Mouse (Mus musculus): Measurements from ENCODE around the gene Nol9. TPM values are rescaled to one million over a fixed set of nuclear protein-coding genes. Genes with fewer than 3 reads are reported as not detected.

The Nol9 gene
- polyA plus RNA-seq, 1 experiment: 28.8 TPM

GRCm38 (mm10) chr4:152011171-152011760 lies 27.9 kb upstream of the Nol9 start:
- DNase-seq (ENCODE audit: low read depth): no peak
- TF ChIP-seq CTCF (IDR thresholded peaks at IDR 0.05; ENCODE audit: borderline replicate concordance, extremely low read depth, insufficient read depth, insufficient read length) (no peak), POLR2A (IDR thresholded peaks at IDR 0.05; ENCODE audit: borderline replicate concordance, extremely low read depth, insufficient read depth, insufficient read length, poor library complexity, severe bottlenecking) (no peak)

GRCm38 (mm10) chr4:152012109-152012508 lies 27.0 kb upstream of the Nol9 start:
- no peak for DNase-seq (ENCODE audit: low read depth)
- TF ChIP-seq CTCF (IDR thresholded peaks at IDR 0.05; ENCODE audit: borderline replicate concordance, extremely low read depth, insufficient read depth, insufficient read length) (no peak), POLR2A (IDR thresholded peaks at IDR 0.05; ENCODE audit: borderline replicate concordance, extremely low read depth, insufficient read depth, insufficient read length, poor library complexity, severe bottlenecking) (no peak)

- DNase-seq (ENCODE audit: low read depth): no peak
- no peak for TF ChIP-seq POLR2A (IDR thresholded peaks at IDR 0.05; ENCODE audit: borderline replicate concordance, extremely low read depth, insufficient read depth, insufficient read length, poor library complexity, severe bottlenecking)
- no peak for TF ChIP-seq CTCF (IDR thresholded peaks at IDR 0.05; ENCODE audit: borderline replicate concordance, extremely low read depth, insufficient read depth, insufficient read length)
Observed at GRCm38 (mm10) chr4:152013036-152013813, 25.9 kb upstream of the Nol9 start.

- DNase-seq (ENCODE audit: low read depth): no peak
- TF ChIP-seq POLR2A (IDR thresholded peaks at IDR 0.05; ENCODE audit: borderline replicate concordance, extremely low read depth, insufficient read depth, insufficient read length, poor library complexity, severe bottlenecking): no peak
- no peak for TF ChIP-seq CTCF (IDR thresholded peaks at IDR 0.05; ENCODE audit: borderline replicate concordance, extremely low read depth, insufficient read depth, insufficient read length)
Observed at GRCm38 (mm10) chr4:152019073-152019472, 20.0 kb upstream of the Nol9 start.

DNA sequence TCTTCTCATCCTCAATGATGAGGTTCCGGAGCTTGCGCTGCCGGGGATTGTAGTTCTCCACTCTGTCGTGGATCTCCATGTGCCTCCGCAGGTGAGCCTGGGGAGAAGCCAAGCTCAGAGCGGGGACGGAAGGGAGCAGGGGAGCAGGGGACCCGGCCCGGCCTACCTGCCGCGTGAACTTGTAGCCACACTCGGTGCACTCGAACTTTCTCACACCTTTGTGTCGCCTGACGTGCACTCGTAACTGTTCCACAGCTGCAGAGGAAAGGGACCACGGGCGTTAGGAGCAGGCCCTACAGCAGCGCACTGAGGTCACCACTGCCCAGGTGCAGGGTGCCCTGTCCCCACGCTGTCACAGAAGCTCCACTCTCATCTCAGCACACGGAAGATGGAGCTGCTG lies 19.1 kb upstream of the Nol9 start:
- no peak for DNase-seq (ENCODE audit: low read depth)
- no peak for TF ChIP-seq POLR2A (IDR thresholded peaks at IDR 0.05; ENCODE audit: borderline replicate concordance, extremely low read depth, insufficient read depth, insufficient read length, poor library complexity, severe bottlenecking)
- no peak for TF ChIP-seq CTCF (IDR thresholded peaks at IDR 0.05; ENCODE audit: borderline replicate concordance, extremely low read depth, insufficient read depth, insufficient read length)

DNA sequence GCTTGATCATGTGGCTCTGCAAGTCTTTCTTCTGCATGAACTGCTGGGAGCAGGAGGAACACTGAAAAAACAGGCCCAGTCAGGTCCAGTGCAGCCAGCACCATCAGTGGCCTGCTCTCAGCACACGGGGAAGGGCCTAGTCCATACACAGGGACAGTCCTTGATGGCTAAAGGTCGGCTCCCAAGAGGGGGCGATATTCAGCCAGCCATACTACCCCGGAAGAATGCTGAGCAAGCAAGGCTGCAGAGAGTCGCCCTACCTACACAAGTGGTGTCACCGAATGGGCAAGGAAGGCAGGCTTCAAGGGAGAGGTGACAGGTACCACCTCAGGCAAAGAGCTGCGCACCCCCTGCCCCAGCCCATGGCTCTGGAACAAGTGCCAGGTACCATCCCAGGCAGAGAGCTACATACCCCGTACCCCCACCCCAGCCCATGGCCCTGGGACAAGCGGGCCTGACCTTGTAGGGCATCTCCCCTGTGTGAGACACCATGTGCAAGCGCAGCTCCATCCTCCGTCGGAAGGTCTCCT lies 17.5 kb upstream of the Nol9 start:
- no peak for TF ChIP-seq POLR2A (IDR thresholded peaks at IDR 0.05; ENCODE audit: borderline replicate concordance, extremely low read depth, insufficient read depth, insufficient read length, poor library complexity, severe bottlenecking)
- no peak for TF ChIP-seq CTCF (IDR thresholded peaks at IDR 0.05; ENCODE audit: borderline replicate concordance, extremely low read depth, insufficient read depth, insufficient read length)

GRCm38 (mm10) chr4:152022506-152022905 lies 16.6 kb upstream of the Nol9 start:
- TF ChIP-seq CTCF (IDR thresholded peaks at IDR 0.05; ENCODE audit: borderline replicate concordance, extremely low read depth, insufficient read depth, insufficient read length): no peak
- no peak for TF ChIP-seq POLR2A (IDR thresholded peaks at IDR 0.05; ENCODE audit: borderline replicate concordance, extremely low read depth, insufficient read depth, insufficient read length, poor library complexity, severe bottlenecking)
- DNase-seq (ENCODE audit: low read depth): no peak

More for the DNA sequence above, 17.5 kb upstream of the Nol9 start:
- DNase-seq (ENCODE audit: low read depth): no peak

DNA sequence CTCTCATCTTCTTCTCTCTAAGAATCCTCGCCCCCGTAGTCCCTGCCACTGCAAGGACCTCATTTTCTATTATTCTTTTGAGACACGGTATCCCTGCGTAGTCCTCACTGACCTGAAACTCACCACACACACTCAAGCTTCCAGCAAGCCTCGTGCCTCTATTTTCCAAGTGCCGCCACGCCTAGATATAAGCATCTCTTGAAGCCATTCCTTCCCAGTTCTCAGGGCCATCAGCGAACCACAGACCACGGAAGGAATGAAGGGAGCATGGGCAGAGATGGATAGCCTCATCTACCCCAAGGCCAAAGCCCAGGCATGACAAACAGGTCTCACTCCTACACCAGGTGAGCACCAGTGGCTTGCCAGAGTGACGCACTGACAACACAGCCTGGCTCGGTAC lies 14.6 kb upstream of the Nol9 start:
- no peak for DNase-seq (ENCODE audit: low read depth)
- TF ChIP-seq CTCF (IDR thresholded peaks at IDR 0.05; ENCODE audit: borderline replicate concordance, extremely low read depth, insufficient read depth, insufficient read length): no peak
- no peak for TF ChIP-seq POLR2A (IDR thresholded peaks at IDR 0.05; ENCODE audit: borderline replicate concordance, extremely low read depth, insufficient read depth, insufficient read length, poor library complexity, severe bottlenecking)

GRCm38 (mm10) chr4:152026751-152027508 lies 12.2 kb upstream of the Nol9 start:
- no peak for DNase-seq (ENCODE audit: low read depth)
- TF ChIP-seq POLR2A (IDR thresholded peaks at IDR 0.05; ENCODE audit: borderline replicate concordance, extremely low read depth, insufficient read depth, insufficient read length, poor library complexity, severe bottlenecking): no peak
- TF ChIP-seq CTCF (IDR thresholded peaks at IDR 0.05; ENCODE audit: borderline replicate concordance, extremely low read depth, insufficient read depth, insufficient read length): no peak

- peak; percentile 98 for DNase-seq (ENCODE audit: low read depth)
- no peak for TF ChIP-seq CTCF (IDR thresholded peaks at IDR 0.05; ENCODE audit: borderline replicate concordance, extremely low read depth, insufficient read depth, insufficient read length)
- TF ChIP-seq POLR2A (IDR thresholded peaks at IDR 0.05; ENCODE audit: borderline replicate concordance, extremely low read depth, insufficient read depth, insufficient read length, poor library complexity, severe bottlenecking): peak; percentile 71; the same call in 1 of the 2 replicates
Observed at GRCm38 (mm10) chr4:152027524-152027923, 11.6 kb upstream of the Nol9 start, which contains the start of gene Zbtb48. TSS of gene Zbtb48 (minus strand) at chr4:152027671.

DNA sequence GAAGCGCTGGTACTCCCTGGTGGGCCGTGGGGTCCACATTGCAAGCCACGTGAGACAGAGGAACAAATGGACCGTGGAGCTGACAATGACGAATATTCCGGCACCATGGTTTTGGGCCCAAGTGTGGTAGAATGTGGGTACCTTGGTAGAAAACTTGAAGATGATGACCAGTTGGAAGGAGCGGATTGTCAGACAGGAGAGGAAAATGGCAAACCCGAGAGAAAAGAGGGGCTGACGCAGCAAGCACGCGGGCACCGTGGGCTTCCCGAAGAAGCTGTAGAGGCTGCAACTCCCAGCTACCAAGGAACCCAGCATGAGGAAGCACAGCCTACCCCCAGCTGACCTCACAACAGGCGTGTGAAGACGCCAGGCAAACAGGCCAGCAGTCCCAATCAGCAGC lies 10.7 kb upstream of the Nol9 start:
- TF ChIP-seq POLR2A (IDR thresholded peaks at IDR 0.05; ENCODE audit: borderline replicate concordance, extremely low read depth, insufficient read depth, insufficient read length, poor library complexity, severe bottlenecking) (no peak), CTCF (IDR thresholded peaks at IDR 0.05; ENCODE audit: borderline replicate concordance, extremely low read depth, insufficient read depth, insufficient read length) (no peak)
- no peak for DNase-seq (ENCODE audit: low read depth)
